Mouse (Mus musculus): ENCODE measurements at regions not wholly inside any gene's neighbourhood (a gene's known extent, or its start where the extent isn't known, plus 50 kb on each side); places are given as distances from the start of the nearest gene placed in this dataset.

DNA sequence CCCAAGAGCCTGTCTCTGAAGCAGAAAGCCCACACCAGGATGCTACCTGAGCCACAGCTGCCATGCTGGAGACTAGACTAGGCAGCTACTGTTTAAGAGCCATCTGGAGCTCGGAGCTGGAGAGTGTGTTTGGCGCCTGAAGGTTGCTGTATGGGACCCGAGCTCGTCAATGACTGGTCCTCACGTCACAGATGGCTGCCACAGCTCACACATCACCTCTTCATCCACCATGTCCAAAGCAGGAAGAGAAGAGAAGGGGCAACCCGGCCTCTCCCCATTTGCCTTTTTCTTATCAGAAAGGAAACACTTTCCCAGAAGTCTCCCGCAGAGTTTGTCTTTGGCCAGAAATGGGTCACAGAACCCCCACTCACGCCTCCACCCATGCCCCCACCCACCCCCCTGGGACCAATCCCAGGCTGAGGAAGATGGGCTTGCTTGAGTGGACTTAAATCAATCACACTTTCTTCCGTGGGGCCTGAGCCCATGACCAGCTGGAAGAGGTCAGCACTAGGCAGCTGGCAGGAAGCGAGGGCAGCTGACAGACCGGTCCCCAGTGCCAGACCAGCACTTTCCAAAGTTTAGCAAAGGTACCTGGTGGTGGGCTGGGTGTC, 53.5 kb upstream of the Ptpn1 start:
- Histone ChIP-seq H3K4me2 (ENCODE audit: low read depth, low read length) (no peak overlapping the region), H3K36me3 (ENCODE audit: insufficient read depth, low read length) (no peaks in the 10 kb centered on the region), H3K27ac (no peak overlapping the region), H3K4me3 (ENCODE audit: low read length) (no peak overlapping the region), H3K27me3 (ENCODE audit: insufficient read depth, low read length) (no peaks in the 10 kb centered on the region), H3K9me3 (ENCODE audit: low read length) (no peaks in the 10 kb centered on the region), H3K4me1 (ENCODE audit: insufficient read depth, low read length) (no peaks in the 10 kb centered on the region), H3K9ac (replicated peaks; ENCODE audit: low read length) (no peak overlapping the region)
- ATAC-seq: no peak
- TF ChIP-seq CTCF (IDR thresholded peaks at IDR 0.05; ENCODE audit: low read depth): no peak
- 69% methylated on average over 11 of the region's 11 CpGs for WGBS
- DNase-seq (ENCODE audit: low spot score): no peak

DNA sequence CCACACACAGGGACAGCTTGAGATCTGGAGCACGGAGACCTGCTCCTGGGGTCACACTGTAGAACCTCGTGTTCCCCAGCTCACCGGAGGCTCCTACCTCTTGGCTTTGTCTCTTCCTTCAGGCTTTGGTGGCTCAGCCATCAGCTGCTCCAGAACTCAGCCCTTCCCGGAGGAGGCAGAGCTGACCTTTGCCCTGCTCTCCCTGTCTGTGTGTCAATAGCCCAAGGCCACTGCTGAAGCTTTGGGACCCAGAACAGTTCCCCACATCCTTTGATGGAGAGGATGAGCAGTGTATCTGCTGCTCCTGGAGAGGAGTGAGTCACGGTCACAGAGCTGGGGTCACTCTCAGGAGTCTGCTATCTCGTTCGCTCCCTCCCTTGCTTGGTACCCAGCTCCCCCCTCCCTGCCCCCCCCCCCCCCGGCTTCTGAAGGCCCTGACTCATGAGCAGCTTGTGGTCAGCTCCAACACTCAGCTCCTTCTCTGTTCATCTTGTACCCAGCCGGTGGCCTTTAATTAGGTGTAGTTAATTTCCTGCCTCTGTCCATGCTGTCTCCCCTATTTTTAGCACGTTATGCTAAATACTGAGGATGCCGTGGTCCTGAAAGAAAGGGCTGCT, 54.5 kb upstream of the Ptpn1 start:
- no peak for DNase-seq (ENCODE audit: low spot score)
- Histone ChIP-seq H3K27me3 (ENCODE audit: insufficient read depth, low read length) (no peaks in the 10 kb centered on the region), H3K4me3 (ENCODE audit: low read length) (no peak overlapping the region), H3K27ac (no peak overlapping the region), H3K4me1 (ENCODE audit: insufficient read depth, low read length) (no peaks in the 10 kb centered on the region), H3K9ac (replicated peaks; ENCODE audit: low read length) (no peak overlapping the region), H3K9me3 (ENCODE audit: low read length) (no peaks in the 10 kb centered on the region), H3K36me3 (ENCODE audit: insufficient read depth, low read length) (no peaks in the 10 kb centered on the region), H3K4me2 (ENCODE audit: low read depth, low read length) (no peak overlapping the region)
- 49% methylated on average over 11 of the region's 11 CpGs for WGBS
- TF ChIP-seq CTCF (IDR thresholded peaks at IDR 0.05; ENCODE audit: low read depth): no peak
- no peak for ATAC-seq

DNA sequence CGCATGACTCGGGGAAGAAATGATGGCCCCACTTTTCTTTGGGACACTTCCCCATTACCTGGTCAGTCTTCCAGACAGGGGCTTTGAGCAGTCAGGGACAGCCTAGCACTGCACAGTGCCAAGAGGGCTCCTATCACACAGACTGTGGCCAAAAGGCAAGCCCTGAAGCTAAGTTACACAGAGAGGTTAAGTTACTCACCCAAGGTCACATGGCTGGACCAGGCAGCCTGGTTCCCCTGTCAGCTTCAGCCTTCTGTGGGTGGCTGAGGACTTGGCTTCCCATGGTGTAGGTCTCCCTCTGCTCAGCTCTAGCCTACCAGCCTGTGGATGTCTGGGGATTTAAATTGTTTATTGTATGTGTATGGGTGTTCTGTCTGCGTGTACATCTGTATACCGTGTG, 59.4 kb upstream of the Ptpn1 start:
- no peaks in the 10 kb centered on the region for H3K36me3 ChIP-seq (ENCODE audit: insufficient read depth, low read length)
- H3K4me2 ChIP-seq (ENCODE audit: low read depth, low read length): no peak overlapping the region
- no peak for ATAC-seq
- H3K27ac ChIP-seq: no peak overlapping the region
- WGBS: 94% methylated on average over 4 of the region's 4 CpGs
- H3K27me3 ChIP-seq (ENCODE audit: insufficient read depth, low read length): no peaks in the 10 kb centered on the region
- H3K4me3 ChIP-seq (ENCODE audit: low read length): no peak overlapping the region
- no peaks in the 10 kb centered on the region for H3K4me1 ChIP-seq (ENCODE audit: insufficient read depth, low read length)
- H3K9me3 ChIP-seq (ENCODE audit: low read length): no peaks in the 10 kb centered on the region
- H3K9ac ChIP-seq (replicated peaks; ENCODE audit: low read length): no peak overlapping the region
- no peak for DNase-seq (ENCODE audit: low spot score)
- TF ChIP-seq CTCF (IDR thresholded peaks at IDR 0.05; ENCODE audit: low read depth): no peak

DNA sequence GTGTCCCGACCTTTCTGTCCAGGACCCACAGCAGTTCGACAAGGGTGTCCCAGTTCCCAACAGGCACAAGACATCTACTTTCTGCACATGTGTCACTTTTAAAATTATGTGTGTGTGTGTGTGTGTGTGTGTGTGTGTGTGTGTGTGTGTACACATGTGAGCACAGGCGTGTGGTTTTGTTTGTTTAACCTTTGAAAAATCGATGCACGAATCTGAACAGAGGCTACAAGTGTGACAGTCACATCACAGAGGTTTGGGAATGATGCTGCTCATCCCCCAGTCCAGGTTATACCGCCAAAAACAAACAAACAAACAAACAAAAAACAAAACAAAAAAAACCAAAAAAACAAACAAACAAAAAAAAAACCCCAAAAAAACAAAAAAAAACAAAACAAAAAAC, 61.7 kb upstream of the Ptpn1 start:
- no peaks in the 10 kb centered on the region for H3K9me3 ChIP-seq (ENCODE audit: low read length)
- H3K36me3 ChIP-seq (ENCODE audit: insufficient read depth, low read length): no peaks in the 10 kb centered on the region
- no peak overlapping the region for H3K27ac ChIP-seq
- no peak for TF ChIP-seq CTCF (IDR thresholded peaks at IDR 0.05; ENCODE audit: low read depth)
- H3K4me3 ChIP-seq (ENCODE audit: low read length): no peak overlapping the region
- ATAC-seq: no peak
- peaks cover 8% of the 10 kb centered on the region; the same call in 1 of the 2 replicates for H3K4me1 ChIP-seq (ENCODE audit: insufficient read depth, low read length)
- H3K4me2 ChIP-seq (ENCODE audit: low read depth, low read length): no peak overlapping the region
- H3K9ac ChIP-seq (replicated peaks; ENCODE audit: low read length): no peak overlapping the region
- 82% methylated on average over 6 of the region's 6 CpGs for WGBS
- no peak for DNase-seq (ENCODE audit: low spot score)
- no peaks in the 10 kb centered on the region for H3K27me3 ChIP-seq (ENCODE audit: insufficient read depth, low read length)

DNA sequence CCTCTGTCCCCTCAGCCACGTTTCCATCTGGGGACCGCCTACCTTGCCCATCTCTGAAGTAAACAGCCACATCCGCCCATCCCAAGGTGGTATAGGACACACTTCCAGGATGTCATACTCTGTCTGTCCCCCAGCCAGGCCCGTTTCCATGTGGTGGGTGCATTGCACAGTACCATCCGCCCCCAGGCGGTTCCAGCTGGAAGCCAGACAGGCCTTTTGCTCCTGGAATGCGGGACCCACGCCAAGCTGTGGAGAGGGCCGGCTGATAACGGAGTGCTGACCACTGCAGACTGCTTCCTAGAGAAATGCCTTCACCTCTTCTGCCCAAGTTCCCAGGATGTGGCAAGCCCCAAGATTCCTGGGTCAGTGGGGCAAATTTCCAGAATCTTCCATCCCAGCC, 65.1 kb upstream of the Ptpn1 start:
- no peaks in the 10 kb centered on the region for H3K27me3 ChIP-seq (ENCODE audit: insufficient read depth, low read length)
- no peak overlapping the region for H3K4me2 ChIP-seq (ENCODE audit: low read depth, low read length)
- DNase-seq (ENCODE audit: low spot score): peak; percentile 60
- no peak overlapping the region for H3K4me3 ChIP-seq (ENCODE audit: low read length)
- no peak overlapping the region for H3K9ac ChIP-seq (replicated peaks; ENCODE audit: low read length)
- H3K9me3 ChIP-seq (ENCODE audit: low read length): no peaks in the 10 kb centered on the region
- peak; percentile 42; the same call in 1 of the 2 replicates for ATAC-seq
- peaks cover 8% of the 10 kb centered on the region; the same call in 1 of the 2 replicates for H3K4me1 ChIP-seq (ENCODE audit: insufficient read depth, low read length)
- peak; percentile 52 for TF ChIP-seq CTCF (IDR thresholded peaks at IDR 0.05; ENCODE audit: low read depth)
- no peak overlapping the region for H3K27ac ChIP-seq
- 37% methylated on average over 10 of the region's 10 CpGs for WGBS
- H3K36me3 ChIP-seq (ENCODE audit: insufficient read depth, low read length): no peaks in the 10 kb centered on the region

DNA sequence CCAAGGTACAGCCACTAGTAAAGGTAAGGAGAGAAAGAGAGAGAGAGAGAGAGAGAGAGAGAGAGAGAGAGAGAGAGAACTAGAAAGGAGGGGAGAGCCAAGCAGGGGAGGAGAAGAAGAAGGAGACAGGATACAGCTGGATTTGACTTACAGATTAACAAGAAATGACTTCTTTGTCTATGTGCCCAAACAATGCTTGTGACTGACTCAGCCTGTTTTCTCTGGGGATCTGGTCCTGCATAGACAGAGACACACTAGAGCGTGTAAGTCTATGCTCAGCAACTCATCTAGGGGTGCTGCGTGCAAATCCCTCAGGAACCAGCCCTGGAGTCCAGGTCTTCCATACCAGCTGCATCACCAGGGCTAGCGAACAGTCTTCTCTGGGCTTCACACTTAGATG, 66.3 kb upstream of the Ptpn1 start:
- no peak overlapping the region for H3K4me3 ChIP-seq (ENCODE audit: low read length)
- no peak overlapping the region for H3K4me2 ChIP-seq (ENCODE audit: low read depth, low read length)
- H3K27me3 ChIP-seq (ENCODE audit: insufficient read depth, low read length): no peaks in the 10 kb centered on the region
- WGBS: 96% methylated on average over 3 of the region's 3 CpGs
- no peak overlapping the region for H3K27ac ChIP-seq
- H3K36me3 ChIP-seq (ENCODE audit: insufficient read depth, low read length): no peaks in the 10 kb centered on the region
- H3K9ac ChIP-seq (replicated peaks; ENCODE audit: low read length): no peak overlapping the region
- ATAC-seq (no peak), DNase-seq (ENCODE audit: low spot score) (no peak)
- peaks cover 14% of the 10 kb centered on the region for H3K4me1 ChIP-seq (ENCODE audit: insufficient read depth, low read length)
- no peaks in the 10 kb centered on the region for H3K9me3 ChIP-seq (ENCODE audit: low read length)
- no peak for TF ChIP-seq CTCF (IDR thresholded peaks at IDR 0.05; ENCODE audit: low read depth)

DNA sequence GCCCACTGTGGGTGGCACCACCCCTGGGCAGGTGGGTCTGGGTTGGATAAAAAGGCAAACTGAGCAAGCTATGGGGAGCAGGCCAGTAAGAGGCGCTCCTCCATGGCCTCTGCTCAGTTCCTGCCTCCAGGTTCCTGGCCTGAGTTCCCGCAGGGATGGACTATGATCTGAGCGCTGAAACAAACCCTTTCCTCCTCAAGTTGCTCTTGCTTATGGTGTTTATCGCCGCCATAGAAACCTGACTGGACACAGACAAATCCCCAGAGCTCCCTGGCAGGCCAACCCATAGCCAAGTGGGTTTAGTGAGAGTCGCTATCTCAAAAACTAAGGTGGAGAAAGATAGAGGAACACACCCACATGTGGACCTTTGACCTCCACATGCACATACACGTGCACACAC, 67.2 kb upstream of the Ptpn1 start:
- no peak for TF ChIP-seq CTCF (IDR thresholded peaks at IDR 0.05; ENCODE audit: low read depth)
- no peak for DNase-seq (ENCODE audit: low spot score)

More for the DNA sequence above, 67.2 kb upstream of the Ptpn1 start:
- no peaks in the 10 kb centered on the region for H3K36me3 ChIP-seq (ENCODE audit: insufficient read depth, low read length)
- 46% methylated on average over 7 of the region's 7 CpGs for WGBS
- no peaks in the 10 kb centered on the region for H3K27me3 ChIP-seq (ENCODE audit: insufficient read depth, low read length)
- no peak overlapping the region for H3K9ac ChIP-seq (replicated peaks; ENCODE audit: low read length)
- no peaks in the 10 kb centered on the region for H3K9me3 ChIP-seq (ENCODE audit: low read length)
- H3K27ac ChIP-seq: no peak overlapping the region
- H3K4me1 ChIP-seq (ENCODE audit: insufficient read depth, low read length): peaks cover 20% of the 10 kb centered on the region
- no peak overlapping the region for H3K4me3 ChIP-seq (ENCODE audit: low read length)
- H3K4me2 ChIP-seq (ENCODE audit: low read depth, low read length): no peak overlapping the region
- ATAC-seq: no peak

Data from hindbrain, postnatal 0 days (tissue).